Mouse (Mus musculus) ZHBTc4 (cell line): Measurements from ENCODE around the gene Smim27.
"Not testable (repeated sequence)": the region's sequence is repeated elsewhere in the genome, so short reads cannot be mapped to it uniquely, and the experiment has no call there.

Experiments used
- DNase-seq: peaks from one replicate; pipeline ENCODE4 v3.0.0-alpha.2; 2011; ENCODE audit warnings: low read depth, low spot score

Gene Smim27

DNA sequence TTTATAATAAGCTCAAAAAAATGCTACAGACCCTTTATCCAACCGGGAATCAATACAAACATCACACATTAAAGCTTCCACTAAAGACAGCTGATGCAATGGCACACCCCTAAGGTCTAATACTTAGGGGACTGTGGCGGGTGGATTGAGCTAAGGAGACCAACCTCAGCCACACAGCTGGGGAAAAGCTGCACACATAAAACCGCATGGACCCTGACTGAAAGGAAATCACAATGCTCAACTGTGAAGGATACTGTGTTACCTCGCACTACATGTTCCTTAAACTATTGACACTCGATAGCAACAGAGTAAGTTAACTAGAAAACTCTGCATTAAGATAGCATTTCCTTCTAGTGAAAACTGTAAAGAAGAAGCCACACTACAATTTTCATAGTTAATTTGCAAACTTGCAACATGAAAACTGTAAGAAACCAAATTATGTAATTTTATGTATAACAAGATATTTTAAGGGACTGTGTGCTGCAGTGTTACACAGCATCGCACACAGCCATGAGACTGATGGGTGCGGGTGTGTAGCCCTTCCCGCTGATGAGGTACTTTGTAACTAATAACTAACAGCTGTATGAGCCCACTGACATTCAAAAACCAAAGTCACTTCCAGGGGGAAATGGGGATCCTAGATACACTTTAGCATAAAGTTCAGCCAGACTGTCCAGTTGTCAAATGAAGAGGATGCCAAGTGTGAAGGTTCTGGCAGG, 14.8 kb upstream of the Smim27 start:
- DNase-seq = no peak

DNA sequence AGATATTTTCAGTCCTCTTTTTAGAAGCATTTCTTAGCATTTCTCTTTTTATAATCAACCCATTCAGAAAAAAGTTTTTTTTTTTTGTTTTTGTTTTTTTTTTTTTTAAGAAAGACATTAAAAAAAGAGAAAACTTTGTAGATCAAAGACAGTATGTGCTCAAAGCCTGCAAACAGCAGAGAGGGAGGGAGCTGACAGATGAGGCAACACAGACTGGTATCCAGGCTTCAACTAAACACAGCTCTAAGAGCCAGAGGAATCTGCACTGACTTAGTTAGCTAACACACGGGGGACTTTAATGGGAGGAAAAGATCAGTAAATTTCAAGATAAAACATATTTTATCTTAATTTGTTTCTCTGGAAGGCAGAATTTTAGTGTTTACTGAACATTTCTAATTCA, 5.1 kb upstream of the Smim27 start:
- DNase-seq = no peak

DNA sequence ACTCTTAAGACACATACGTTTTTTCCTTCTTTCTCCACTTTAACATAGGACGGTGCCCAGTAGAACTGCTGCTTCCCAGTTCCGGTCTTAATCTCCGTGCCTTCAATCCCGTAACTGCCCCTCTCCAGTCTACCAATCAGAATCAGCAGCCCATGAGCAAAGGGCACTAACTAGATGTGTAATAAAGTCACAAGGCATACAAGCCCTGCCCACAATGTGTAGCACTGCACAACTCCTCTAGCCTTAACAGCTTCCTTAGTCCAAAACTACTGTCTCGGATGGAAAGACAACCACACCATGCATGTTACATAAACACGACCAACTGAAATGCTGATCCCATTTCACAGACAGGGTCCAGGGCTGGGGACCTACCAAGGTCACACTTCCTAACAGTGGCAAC, 1.7 kb upstream of the Smim27 start:
- DNase-seq = peak; percentile 54

DNA sequence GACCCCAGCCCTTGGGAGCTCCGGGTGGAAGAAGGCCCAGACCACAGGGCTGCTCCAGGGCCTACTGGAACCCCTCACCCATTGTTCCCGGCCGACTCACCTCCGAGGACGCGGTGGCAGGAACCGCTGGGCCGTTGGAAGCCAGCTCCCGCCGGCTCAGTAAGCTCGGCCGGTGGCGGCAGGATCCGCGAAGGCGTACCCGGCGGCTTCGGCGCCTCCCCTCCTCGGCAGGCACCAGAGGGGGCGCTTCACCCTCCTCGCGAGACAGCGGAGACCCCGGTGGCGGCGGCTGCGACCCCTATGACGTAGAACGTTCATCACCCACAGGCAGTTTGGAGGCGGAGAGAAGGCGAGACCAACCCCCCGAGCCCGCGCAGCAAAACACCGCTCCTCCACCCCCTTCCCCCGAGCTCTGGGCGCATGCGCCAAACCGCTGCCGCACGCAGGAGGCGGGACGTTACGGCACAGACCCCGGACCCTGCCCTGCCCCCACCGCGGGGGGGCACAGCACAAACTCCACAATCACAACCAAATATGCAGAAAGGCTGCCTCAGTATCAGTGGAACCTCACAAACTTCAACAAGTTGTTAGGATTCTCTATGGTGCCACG, 1.1 kb upstream of the Smim27 start:
- DNase-seq = peak; percentile 96

DNA sequence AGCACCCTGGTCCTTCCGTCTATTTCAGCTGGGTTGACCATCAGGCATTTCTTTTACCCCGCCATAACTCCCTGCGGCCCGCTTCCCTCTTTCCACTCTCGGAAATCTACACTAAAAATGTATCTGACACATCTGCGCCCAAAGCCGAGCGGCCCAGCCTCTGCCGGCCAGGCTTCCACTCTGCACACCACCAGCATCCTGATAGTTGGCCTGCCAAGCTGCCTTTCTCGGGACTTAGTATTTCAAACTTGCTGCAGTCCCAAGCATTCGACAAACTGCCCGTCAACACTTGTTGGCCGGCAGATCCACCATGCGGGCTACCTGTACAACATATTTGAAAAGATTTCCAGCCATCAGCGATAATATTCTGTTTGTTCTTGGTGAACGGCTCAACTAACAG, 544 bp upstream of the Smim27 start:
- no peak for DNase-seq

DNA sequence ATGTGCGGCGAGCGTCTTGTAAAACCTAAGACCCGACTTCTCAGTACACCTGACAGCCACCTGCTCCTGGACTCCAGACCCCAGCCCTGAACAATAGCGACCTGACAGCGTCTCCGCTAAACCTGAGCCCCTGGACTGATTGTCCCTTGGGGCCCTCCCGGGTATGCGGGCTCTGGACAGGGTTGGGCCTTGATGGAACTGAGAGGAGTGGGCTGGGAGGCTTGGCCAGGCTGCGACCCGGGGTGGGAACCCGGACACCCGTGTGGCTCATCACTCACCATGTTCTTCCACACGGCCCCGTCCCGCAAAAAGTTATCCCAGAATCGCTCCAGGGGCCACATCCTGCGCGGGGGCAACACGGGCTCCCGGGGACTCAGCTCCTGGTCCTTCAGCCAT, 9.5 kb downstream of the Smim27 start:
- no peak for DNase-seq

DNA sequence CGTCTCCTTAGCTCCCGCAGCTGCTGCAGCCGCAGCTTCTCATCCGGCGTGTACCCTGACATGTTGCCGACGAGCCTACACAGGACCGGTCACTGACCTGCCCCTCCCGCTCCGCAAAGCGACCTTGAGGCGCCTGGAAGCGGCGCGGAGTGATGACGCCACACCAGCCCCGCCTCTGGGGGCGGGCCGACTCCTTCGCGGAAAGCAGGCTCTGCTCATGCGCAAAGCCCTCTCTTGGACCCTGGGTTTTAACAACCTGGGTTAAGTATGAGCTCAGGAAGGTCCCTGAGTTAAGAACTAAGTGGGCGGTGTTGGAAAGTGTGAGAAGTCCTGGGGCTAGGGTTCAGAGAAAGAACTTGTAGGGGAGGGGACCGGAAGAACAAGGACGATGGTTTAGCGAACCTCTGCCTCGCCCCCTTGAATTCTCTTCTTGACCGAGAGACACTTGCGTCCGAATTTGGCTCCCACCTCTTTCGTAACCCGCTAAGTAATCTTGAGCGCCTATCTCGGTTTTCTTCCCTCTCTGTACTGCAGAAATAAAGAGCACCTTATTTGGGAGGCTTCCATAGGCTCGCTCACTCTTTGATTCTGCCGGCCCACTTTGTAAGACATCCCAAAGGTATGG, 10.0 kb downstream of the Smim27 start, which contains the start of gene Ndufb6:
TSS of gene Ndufb6 (minus strand) at position 146 of the 625 bp plus-strand sequence.
- peak; percentile 98 for DNase-seq

DNA sequence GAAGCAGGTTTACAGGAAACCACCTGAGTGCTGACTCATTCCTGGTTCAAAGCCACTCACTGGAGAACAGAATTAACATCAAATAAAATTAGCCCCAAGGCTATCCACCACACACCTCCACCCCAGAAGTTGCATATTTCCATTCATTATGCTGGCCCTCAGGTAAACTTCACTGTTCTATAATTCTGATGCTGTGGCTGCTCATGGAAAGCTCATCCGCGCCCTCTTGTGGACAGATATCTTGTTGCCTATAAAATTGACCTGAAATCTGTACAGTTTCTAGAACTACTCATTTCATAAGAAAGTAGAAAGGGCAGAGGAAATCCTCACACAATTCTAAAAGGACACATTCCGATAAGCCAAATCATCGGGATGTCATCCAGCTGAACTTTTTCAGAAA, 16.2 kb downstream of the Smim27 start:
- DNase-seq = peak; percentile 80

DNA sequence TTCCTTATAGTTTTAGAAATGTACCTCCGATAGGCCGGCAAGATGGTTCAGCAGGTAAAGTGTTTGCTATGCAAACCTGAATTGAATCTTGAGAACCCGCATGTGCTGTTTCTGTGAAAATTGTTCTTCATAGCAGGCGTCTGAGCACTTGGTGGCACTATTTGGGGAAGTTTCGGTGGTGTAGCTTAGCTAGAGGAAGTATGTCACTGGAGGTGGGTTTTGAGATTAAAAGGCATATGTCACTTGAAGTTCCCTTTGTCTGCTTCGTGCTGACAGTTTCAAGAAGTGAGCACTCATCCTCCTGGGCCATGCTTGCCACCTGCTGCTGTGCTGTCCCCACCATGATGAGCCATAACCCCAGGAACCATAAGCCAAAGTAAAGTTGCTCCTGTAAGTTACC, 18.0 kb downstream of the Smim27 start:
- no peak for DNase-seq

DNA sequence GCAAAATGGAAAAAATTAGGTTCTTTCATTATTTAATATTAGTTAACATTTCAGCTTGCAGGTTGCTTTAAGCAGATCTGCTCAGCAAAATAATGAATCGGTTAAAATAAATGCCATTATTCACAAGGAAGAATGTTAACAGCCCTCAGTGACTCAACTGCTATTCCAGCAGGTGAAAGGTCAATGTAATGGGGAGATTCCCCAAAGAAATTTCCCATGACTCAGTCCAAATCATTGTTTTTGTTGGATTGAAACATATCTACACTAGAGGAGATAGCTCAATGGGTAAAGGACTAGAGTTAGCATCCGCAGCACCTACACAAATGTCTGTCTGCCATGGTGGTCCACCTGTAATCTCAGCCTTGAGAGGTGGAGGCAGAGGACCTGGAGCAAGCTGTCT, 19.7 kb downstream of the Smim27 start:
- DNase-seq = no peak

DNA sequence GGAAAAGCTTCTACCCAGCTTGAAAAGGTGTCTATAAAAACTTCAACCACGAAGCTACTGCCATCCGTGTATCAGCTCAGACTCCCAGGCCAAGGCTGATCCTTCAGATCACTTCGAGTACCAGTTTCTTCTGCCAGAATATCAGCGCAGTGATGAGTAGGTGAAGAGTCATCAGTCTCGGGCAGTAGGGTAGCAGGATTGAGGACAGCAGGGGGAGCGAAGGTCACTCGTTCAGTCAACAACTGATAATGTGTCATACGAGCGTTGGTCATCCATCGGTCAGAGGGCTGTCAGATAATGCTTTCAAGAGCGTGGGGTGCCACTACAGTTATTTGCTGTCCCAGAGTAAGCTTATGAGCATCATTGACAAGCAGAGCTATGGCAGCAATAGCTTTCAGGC, 22.1 kb downstream of the Smim27 start:
- DNase-seq = not testable (repeated sequence)

DNA sequence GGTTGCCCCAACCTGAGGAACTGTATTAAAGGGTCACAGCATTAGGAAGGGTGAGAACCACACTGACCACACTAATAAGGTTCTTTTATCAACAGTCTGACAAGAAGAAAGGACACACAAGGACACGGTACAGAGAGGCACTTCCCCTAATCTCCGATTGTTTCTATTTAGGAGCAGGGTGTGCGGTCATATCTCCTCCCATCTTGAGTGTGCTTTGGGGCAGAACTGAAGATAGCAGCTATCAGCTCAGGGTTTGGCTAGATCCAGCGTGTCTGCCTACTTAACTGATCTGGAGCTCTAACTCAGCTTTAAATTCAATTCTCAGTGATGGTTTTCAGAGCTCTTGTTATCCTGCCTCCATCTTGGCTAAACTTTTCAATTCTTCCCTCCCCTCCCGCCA, 29.8 kb downstream of the Smim27 start:
- no peak for DNase-seq

DNA sequence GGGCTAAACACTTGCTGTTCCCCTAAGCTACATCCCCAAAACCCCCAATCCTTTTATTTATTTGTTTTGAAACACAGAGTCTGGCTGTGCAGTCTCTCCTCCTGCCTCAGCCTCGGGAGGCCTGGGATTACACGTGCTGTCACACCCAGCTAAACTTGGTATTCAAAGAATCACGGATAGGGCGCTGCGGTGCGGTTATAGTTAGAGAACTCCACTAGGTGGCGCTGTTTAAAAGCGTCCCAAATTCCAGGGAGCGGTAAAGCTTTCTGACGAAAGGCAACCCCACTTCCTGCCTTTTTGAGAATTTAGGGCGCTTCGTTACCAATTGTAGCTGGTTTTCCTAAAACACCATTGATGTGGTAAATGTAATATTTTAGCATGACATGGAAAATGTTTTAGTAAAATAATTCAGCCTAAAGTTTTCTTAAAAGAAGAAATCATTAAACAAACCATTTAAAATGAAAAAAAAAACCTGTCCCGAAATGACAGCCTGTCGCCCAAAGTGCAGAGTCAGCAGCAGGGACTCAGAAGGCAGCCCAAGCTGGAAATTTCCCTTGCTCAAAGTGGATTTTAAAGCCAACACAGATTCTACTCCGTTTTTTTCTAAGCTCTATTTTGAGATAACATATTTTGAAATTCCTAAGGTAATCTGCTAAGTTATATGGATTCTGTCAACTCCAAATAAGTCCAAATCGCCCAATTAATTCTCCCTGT, 31.9 kb downstream of the Smim27 start:
- DNase-seq = peak; percentile 90

DNA sequence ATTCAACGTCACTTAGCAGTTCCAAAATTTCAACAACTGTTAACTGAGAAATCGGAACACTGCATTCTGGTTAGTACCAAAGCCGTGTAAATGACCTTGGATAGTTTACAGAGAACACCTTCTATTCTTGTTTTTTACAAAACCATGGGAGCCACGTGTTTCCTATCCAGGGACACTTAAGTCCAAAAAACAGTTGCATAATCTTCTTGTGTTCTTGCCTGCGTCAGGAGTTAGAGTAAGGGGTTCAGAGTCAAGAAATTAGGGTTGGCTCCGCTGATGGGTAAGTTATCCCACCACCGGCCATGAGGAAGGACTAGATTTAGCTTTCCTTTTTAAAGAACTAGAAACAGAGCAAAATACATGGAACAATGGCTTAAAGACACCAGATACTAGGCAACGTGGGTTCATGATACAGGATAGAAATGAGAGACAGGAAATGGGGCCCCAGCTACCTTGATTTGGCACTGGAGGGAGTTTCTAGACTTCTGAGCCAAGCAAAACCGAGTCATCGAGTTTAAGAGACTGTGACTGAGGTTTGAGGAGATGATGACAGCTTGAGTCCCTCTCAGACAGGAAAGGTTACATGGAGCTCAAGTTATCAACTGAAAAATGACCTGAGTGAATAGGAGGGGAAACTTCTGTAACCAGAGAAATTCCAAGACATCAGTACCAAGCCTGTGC, 33.2 kb downstream of the Smim27 start:
- no peak for DNase-seq

DNA sequence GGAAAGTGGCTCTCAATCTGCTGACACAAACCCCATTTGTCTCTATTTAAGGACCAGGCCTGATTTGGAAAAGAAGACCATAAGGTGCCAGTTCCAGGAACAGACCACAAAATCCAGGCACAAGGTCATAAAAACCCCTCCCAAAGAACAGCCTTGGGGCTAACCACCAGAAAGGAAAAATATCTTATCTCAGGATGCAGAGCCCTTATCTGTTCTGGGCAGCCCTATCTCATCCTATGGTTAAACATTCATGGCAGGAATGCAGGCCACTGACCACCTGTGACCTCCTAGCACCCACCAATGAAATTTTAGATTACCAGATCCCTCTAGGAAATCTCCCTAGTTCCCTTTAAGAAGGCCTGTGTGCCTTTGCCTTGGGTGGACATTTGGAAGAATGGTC, 40.3 kb downstream of the Smim27 start:
- no peak for DNase-seq

DNA sequence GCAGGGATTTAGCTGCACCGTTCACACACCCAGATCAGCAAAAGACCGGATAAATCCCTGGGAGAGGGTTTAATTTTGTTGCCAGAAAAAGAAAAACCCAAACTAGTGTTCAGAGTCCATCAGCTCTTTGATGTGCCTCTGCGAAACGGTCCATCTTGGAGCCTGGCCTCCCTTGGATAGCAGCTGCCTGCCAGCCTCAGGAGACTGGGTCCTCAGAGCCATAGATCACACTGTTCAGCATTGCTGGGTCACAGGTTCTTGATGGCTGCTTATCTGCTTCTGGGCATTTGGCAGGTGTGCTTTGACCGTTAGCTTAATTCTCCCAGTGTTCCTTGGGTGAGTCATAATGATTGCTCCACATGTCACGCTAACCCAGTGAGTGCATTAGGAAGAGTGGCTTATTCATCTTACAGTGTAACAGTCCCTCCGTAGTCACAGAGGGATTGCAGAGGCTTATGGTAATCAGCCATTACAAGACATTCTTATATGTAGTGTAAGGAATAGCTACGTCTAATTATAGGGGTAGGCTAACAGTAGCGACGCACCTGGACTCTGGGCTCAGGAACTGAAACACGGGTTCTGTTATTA, 41.5 kb downstream of the Smim27 start:
- no peak for DNase-seq

DNA sequence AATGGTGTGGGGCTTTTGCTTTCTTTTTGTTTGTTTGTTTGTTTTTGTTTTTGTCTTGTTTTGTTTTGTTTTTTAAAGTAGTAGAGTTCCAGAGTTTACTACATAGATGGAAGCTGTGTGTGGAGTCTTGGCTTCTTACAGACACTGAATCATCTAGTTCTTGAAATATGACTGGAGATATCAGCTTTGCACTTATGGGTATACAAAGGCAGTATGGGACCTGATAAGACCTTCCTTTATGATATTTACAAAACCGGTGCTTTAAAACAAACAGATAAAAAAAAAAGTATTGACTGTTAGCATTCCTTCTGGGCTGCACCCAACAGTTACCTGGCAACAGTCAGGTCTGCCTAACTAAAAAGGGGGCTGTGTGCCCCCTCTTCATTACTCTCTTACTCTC, 42.8 kb downstream of the Smim27 start:
- DNase-seq = no peak

DNA sequence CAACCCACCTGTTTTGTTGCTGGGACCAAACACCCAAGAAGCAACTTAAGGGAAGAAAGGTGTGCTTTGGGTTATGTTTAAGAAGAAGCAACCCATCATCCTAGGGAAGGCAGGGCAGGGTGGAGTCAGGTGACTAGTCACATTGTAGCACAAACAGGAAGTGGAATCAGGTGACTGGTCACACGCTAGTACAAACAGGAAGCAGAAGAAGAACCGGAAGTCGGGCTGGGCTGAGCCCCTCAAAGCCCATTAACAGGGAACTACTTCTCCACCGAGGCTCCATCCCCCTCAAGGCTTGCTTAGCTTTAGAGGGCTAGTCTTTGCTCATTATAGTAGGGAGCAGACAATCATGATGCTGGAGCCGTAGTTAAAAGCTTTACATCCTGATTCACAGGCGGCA, 43.6 kb downstream of the Smim27 start:
- peak; percentile 6 for DNase-seq

DNA sequence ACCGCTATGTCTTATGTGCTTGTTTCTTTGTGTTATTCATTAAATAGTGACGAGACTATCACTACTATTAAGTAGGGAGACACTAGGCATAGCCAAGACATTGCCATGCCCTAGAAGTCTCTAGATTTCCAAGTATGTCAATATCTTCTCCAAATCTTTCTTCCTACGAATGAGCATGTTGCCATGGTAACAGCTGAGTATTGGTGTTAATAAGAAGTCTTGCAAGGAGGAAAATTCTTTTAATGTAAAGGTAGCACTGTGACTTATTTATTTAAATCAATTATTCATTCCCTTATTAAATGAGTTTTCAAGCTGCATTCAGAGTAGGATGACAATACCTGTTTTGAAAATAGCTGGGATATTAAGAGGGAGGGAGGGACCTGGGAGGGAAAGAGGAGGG, 48.0 kb downstream of the Smim27 start:
- no peak for DNase-seq
